Mouse (Mus musculus): ENCODE measurements around the gene Riok2. TPM values are rescaled to one million over a fixed set of nuclear protein-coding genes. Genes with fewer than 3 reads are reported as not detected.
"Not testable (repeated sequence)": the region's sequence is repeated elsewhere in the genome, so short reads cannot be mapped to it uniquely, and the experiment has no call there.

Riok2 gene
- 13.6 and 14.5 TPM in 2 replicates for polyA plus RNA-seq (2015; fragmentation: Nextera tagmentation; extraction: Ambion mirVana)

GRCm38 (mm10) chr17:17373918-17374910, at the start of gene Riok2:
Riok2 (plus strand) TSS chr17:17374309.
- H3K9me3 ChIP-seq (ENCODE audit: control insufficient read depth): no peaks in the 10 kb centered on the region
- no peaks in the 10 kb centered on the region; the same call in 1 of the 2 replicates for H3K4me1 ChIP-seq (replicated peaks; ENCODE audit: control insufficient read depth, insufficient read depth, low read length)
- ATAC-seq: peak; percentile 98
- H3K27ac ChIP-seq (ENCODE audit: low read depth, low read length): peak within 1 kb of the TSS; percentile 91
- H3K4me2 ChIP-seq (replicated peaks; ENCODE audit: low read depth): peak within 1 kb of the TSS; percentile 87
- no peak for TF ChIP-seq CTCF (IDR thresholded peaks at IDR 0.05; ENCODE audit: low read depth)
- under 1% methylated on average over 48 of the region's 48 CpGs for WGBS
- peak within 1 kb of the TSS; percentile 67 for H3K4me3 ChIP-seq (ENCODE audit: low read depth, low read length)
- H3K9ac ChIP-seq (ENCODE audit: low read depth, low read length): peak within 1 kb of the TSS; percentile 75
- no peaks in the 10 kb centered on the region for H3K27me3 ChIP-seq (replicated peaks; ENCODE audit: control insufficient read depth, insufficient read depth, low read length)
- H3K36me3 ChIP-seq (ENCODE audit: control insufficient read depth, insufficient read depth): peaks cover 16% of the 10 kb centered on the region

- H3K4me2 ChIP-seq (replicated peaks; ENCODE audit: low read depth); H3K27me3 ChIP-seq (replicated peaks; ENCODE audit: control insufficient read depth, insufficient read depth, low read length); H3K4me3 ChIP-seq (ENCODE audit: low read depth, low read length); H3K4me1 ChIP-seq (replicated peaks; ENCODE audit: control insufficient read depth, insufficient read depth, low read length); H3K9ac ChIP-seq (ENCODE audit: low read depth, low read length); H3K27ac ChIP-seq (ENCODE audit: low read depth, low read length); H3K9me3 ChIP-seq (ENCODE audit: control insufficient read depth); H3K36me3 ChIP-seq (ENCODE audit: control insufficient read depth, insufficient read depth): not testable (repeated sequence)
- ATAC-seq: peak; percentile 85
- 48% methylated on average over 1 of the region's 1 CpGs for WGBS
These were observed 48.1 kb upstream of the Riok2 start for GRCm38 (mm10) chr17:17326022-17326421.

- Histone ChIP-seq H3K4me3 (ENCODE audit: low read depth, low read length) (no peak overlapping the region), H3K27me3 (replicated peaks; ENCODE audit: control insufficient read depth, insufficient read depth, low read length) (no peaks in the 10 kb centered on the region)
These were observed 47.5 kb upstream of the Riok2 start for GRCm38 (mm10) chr17:17326636-17327035.

GRCm38 (mm10) chr17:17345374-17346183, 28.5 kb upstream of the Riok2 start:
- not testable (repeated sequence) for H3K9ac ChIP-seq (ENCODE audit: low read depth, low read length); H3K36me3 ChIP-seq (ENCODE audit: control insufficient read depth, insufficient read depth); H3K27ac ChIP-seq (ENCODE audit: low read depth, low read length); H3K27me3 ChIP-seq (replicated peaks; ENCODE audit: control insufficient read depth, insufficient read depth, low read length); H3K9me3 ChIP-seq (ENCODE audit: control insufficient read depth); H3K4me1 ChIP-seq (replicated peaks; ENCODE audit: control insufficient read depth, insufficient read depth, low read length)
- WGBS: 3% methylated on average over 26 of the region's 40 CpGs
- peak overlapping the region; percentile 62 for H3K4me2 ChIP-seq (replicated peaks; ENCODE audit: low read depth)
- ATAC-seq: peak; percentile 51
- H3K4me3 ChIP-seq (ENCODE audit: low read depth, low read length): peak overlapping the region; percentile 27

More at GRCm38 (mm10) chr17:17326636-17327035, 47.5 kb upstream of the Riok2 start:
- WGBS: 61% methylated on average over 4 of the region's 4 CpGs
- Histone ChIP-seq H3K36me3 (ENCODE audit: control insufficient read depth, insufficient read depth) (no peaks in the 10 kb centered on the region), H3K4me2 (replicated peaks; ENCODE audit: low read depth) (no peak overlapping the region), H3K27ac (ENCODE audit: low read depth, low read length) (0 out of 2 replicates have a peak overlapping the region, but pooled peaks have one; percentile 8), H3K9ac (ENCODE audit: low read depth, low read length) (no peak overlapping the region), H3K4me1 (replicated peaks; ENCODE audit: control insufficient read depth, insufficient read depth, low read length) (no peaks in the 10 kb centered on the region), H3K9me3 (ENCODE audit: control insufficient read depth) (no peaks in the 10 kb centered on the region)
- ATAC-seq: peak; percentile 51; the same call in 1 of the 2 replicates
- TF ChIP-seq CTCF (IDR thresholded peaks at IDR 0.05; ENCODE audit: low read depth): no peak

- H3K4me3 ChIP-seq (ENCODE audit: low read depth, low read length): peak overlapping the region; percentile 27
- not testable (repeated sequence) for H3K36me3 ChIP-seq (ENCODE audit: control insufficient read depth, insufficient read depth); H3K9me3 ChIP-seq (ENCODE audit: control insufficient read depth); ATAC-seq; H3K27ac ChIP-seq (ENCODE audit: low read depth, low read length); H3K9ac ChIP-seq (ENCODE audit: low read depth, low read length); H3K27me3 ChIP-seq (replicated peaks; ENCODE audit: control insufficient read depth, insufficient read depth, low read length); H3K4me1 ChIP-seq (replicated peaks; ENCODE audit: control insufficient read depth, insufficient read depth, low read length)
- 51% methylated on average over 4 of the region's 4 CpGs for WGBS
- H3K4me2 ChIP-seq (replicated peaks; ENCODE audit: low read depth): peak overlapping the region; percentile 62
These were observed 27.8 kb upstream of the Riok2 start for GRCm38 (mm10) chr17:17346281-17346680.

GRCm38 (mm10) chr17:17373550-17373917, 575 bp upstream of the Riok2 start:
- no peaks in the 10 kb centered on the region for H3K9me3 ChIP-seq (ENCODE audit: control insufficient read depth)
- ATAC-seq: no peak
- peak overlapping the region; percentile 67 for H3K4me3 ChIP-seq (ENCODE audit: low read depth, low read length)
- TF ChIP-seq CTCF (IDR thresholded peaks at IDR 0.05; ENCODE audit: low read depth): no peak
- peak overlapping the region; percentile 91 for H3K27ac ChIP-seq (ENCODE audit: low read depth, low read length)
- WGBS: 2% methylated on average over 6 of the region's 6 CpGs
- H3K4me1 ChIP-seq (replicated peaks; ENCODE audit: control insufficient read depth, insufficient read depth, low read length): no peaks in the 10 kb centered on the region; the same call in 1 of the 2 replicates
- H3K4me2 ChIP-seq (replicated peaks; ENCODE audit: low read depth): peak overlapping the region; percentile 87
- H3K9ac ChIP-seq (ENCODE audit: low read depth, low read length): peak overlapping the region; percentile 75
- no peaks in the 10 kb centered on the region for H3K27me3 ChIP-seq (replicated peaks; ENCODE audit: control insufficient read depth, insufficient read depth, low read length)
- peaks cover 11% of the 10 kb centered on the region for H3K36me3 ChIP-seq (ENCODE audit: control insufficient read depth, insufficient read depth)
